Comparison of ENCODE assay signal across 16 mouse cellular contexts in the genomic region with DNA sequence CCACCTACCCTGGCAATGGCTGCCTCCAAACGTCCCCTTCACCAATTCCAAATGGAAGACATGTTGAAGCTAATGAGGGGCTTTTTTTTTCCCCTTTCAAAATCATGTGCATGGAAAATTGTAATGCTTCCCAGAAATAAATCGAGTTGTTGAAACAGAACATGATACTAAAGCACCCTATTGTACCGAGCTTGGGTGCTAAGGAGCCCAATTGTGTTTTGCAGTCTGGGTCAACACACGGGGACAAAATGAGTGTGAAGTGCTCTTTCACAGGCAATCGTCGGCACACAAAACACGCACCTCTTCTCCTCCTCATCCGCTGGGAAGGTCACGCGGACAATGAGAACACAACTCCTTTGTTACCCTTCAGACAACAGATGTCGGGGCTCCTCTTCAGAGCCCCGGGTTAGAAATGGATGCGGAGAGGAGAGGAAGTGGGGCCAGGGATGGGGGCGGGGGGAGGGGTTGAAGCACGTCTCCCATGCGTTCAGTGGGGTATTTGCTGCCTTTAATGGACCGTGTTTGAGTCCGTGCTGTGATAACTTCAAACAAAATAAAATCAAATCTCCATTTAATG. TPM values are rescaled to one million over a fixed set of nuclear protein-coding genes. Genes with fewer than 3 reads are reported as not detected.
DNase-seq lines count a peak whose midpoint lies in the region; ATAC-seq and TF ChIP-seq lines count a peak whose summit lies in the region.
"Had no signal": no experiment of that assay in that cellular context is flagged by ENCODE, and none has a peak within 500 bp of the region (broad histone marks: within the 10 kb centered on the region; RNA-seq: fewer than 3 reads in every experiment).

No protein-coding gene starts in this region.

- no peak overlapping the region for H3K4me3 ChIP-seq in forebrain, embryonic 11.5 days (ENCODE audit: low read depth, low read length)
- peak overlapping the region; percentile 28 for H3K4me3 ChIP-seq in hindbrain, embryonic 15.5 days
- H3K4me3 ChIP-seq: limb, embryonic 15.5 days; lung, embryonic 15.5 days had no signal

- no peaks in the 10 kb centered on the region for H3K36me3 ChIP-seq in forebrain, embryonic 11.5 days (ENCODE audit: control insufficient read depth, insufficient read depth, low read length)
- no peaks in the 10 kb centered on the region for H3K36me3 ChIP-seq in hindbrain, embryonic 15.5 days
- H3K36me3 ChIP-seq: limb, embryonic 15.5 days; lung, embryonic 15.5 days had no signal

- H3K4me1 ChIP-seq in forebrain, embryonic 11.5 days (replicated peaks; ENCODE audit: control insufficient read depth, insufficient read depth, low read length): no peaks in the 10 kb centered on the region; the same call in 1 of the 2 replicates
- H3K4me1 ChIP-seq in hindbrain, embryonic 15.5 days (replicated peaks): peaks cover 7% of the 10 kb centered on the region
- H3K4me1 ChIP-seq: limb, embryonic 15.5 days; lung, embryonic 15.5 days had no signal

- no peaks in the 10 kb centered on the region for H3K27me3 ChIP-seq in forebrain, embryonic 11.5 days (ENCODE audit: control insufficient read depth, insufficient read depth, low read length)
- H3K27me3 ChIP-seq in hindbrain, embryonic 15.5 days: no peaks in the 10 kb centered on the region
- H3K27me3 ChIP-seq: limb, embryonic 15.5 days; lung, embryonic 15.5 days had no signal

- H3K9me3 ChIP-seq in forebrain, embryonic 11.5 days (ENCODE audit: control insufficient read depth, low read length): no peaks in the 10 kb centered on the region
- no peaks in the 10 kb centered on the region for H3K9me3 ChIP-seq in hindbrain, embryonic 15.5 days
- H3K9me3 ChIP-seq: limb, embryonic 15.5 days; lung, embryonic 15.5 days had no signal

- ATAC-seq in forebrain, embryonic 11.5 days (replicated peaks; ENCODE audit: low FRiP score): 0 out of 2 replicates have a peak, but pooled peaks have one; percentile 12
- no peak for ATAC-seq in hindbrain, embryonic 15.5 days (ENCODE audit: low FRiP score, low read depth)
- ATAC-seq in megakaryocyte progenitor cell, adult 5-6 weeks (replicated peaks; ENCODE audit: poor library complexity): no peak
- ATAC-seq in cerebellum, adult (ENCODE audit: insufficient number of reproducible peaks, low FRiP score, low TSS enrichment): no peak

- intact Hi-C loops in gastrocnemius, postnatal 36 days (cut with DNase I): no loop called here

- peak overlapping the region; percentile 24 for H3K4me2 ChIP-seq in forebrain, embryonic 11.5 days (ENCODE audit: low read depth, low read length, severe bottlenecking)
- H3K4me2 ChIP-seq in hindbrain, embryonic 15.5 days: peak overlapping the region; percentile 53
- H3K4me2 ChIP-seq: limb, embryonic 15.5 days; lung, embryonic 15.5 days had no signal

- peak; percentile 71 for DNase-seq in brain, embryonic 14.5 days (ENCODE audit: low read depth)
- DNase-seq in forebrain, embryonic 11.5 days (ENCODE audit: low spot score): no peak
- peak; percentile 31 for DNase-seq in neural tube, embryonic 10.5 days (ENCODE audit: extremely low spot score, low spot score)
- no peak for DNase-seq in cerebellum, postnatal 14 days
- DNase-seq in gastrocnemius, postnatal 36 days: no peak
- DNase-seq: B cell, adult 2 months; heart, postnatal 4 days; thymus, postnatal 25 days had no signal

- TF ChIP-seq CTCF in brain, embryonic 14.5 days (IDR thresholded peaks at IDR 0.05; ENCODE audit: borderline replicate concordance, extremely low read depth, insufficient read depth, insufficient read length): no peak

- no peak overlapping the region for H3K9ac ChIP-seq in forebrain, embryonic 11.5 days (ENCODE audit: low read length)
- H3K9ac ChIP-seq in hindbrain, embryonic 15.5 days: no peak overlapping the region
- H3K9ac ChIP-seq: limb, embryonic 15.5 days; lung, embryonic 15.5 days had no signal

- WGBS in forebrain, embryonic 11.5 days: 37% methylated on average over 18 of the region's 18 CpGs
- WGBS in hindbrain, embryonic 15.5 days: 15% methylated on average over 18 of the region's 18 CpGs

- H3K27ac ChIP-seq in forebrain, embryonic 11.5 days (ENCODE audit: low read depth, low read length): no peak overlapping the region
- no peak overlapping the region for H3K27ac ChIP-seq in hindbrain, embryonic 15.5 days (replicated peaks)
- H3K27ac ChIP-seq: limb, embryonic 15.5 days; lung, embryonic 15.5 days had no signal

- TF ChIP-seq POLR2A in brain, embryonic 14.5 days (IDR thresholded peaks at IDR 0.05; ENCODE audit: borderline replicate concordance, extremely low read depth, insufficient read depth, insufficient read length, poor library complexity, severe bottlenecking): no peak

RNA-seq across cellular contexts. Expression of gene Jhy, which starts 14.8 kb away (rescaled TPM):
- polyA plus RNA-seq in brain, embryonic 14.5 days (2012; rRNA removed): 0.39 and 1.1 TPM in 2 replicates
- polyA plus RNA-seq in forebrain, embryonic 11.5 days (2014; fragmentation: Nextera tagmentation; extraction: Ambion mirVana): 0.67 TPM in 1 of 2 replicates, not detected in the other
- polyA plus RNA-seq in hindbrain, embryonic 15.5 days (2015; fragmentation: Nextera tagmentation; extraction: Ambion mirVana): 1.2 and 1.3 TPM in 2 replicates
- total RNA-seq in megakaryocyte progenitor cell, adult 5-6 weeks (2015): not detected in 2 replicates
- not detected in 2 replicates for total RNA-seq in megakaryocyte progenitor cell, adult 5-6 weeks (2017)
- not detected for total RNA-seq in gastrocnemius, postnatal 36 days (2021)
- total RNA-seq: heart, adult 8-10 months; heart, postnatal 4 days; MEL had no signal
- polyA plus RNA-seq: limb, embryonic 15.5 days had no signal

RNA-seq across cellular contexts. Expression of gene Crtam, which starts 55.3 kb away (rescaled TPM):
- polyA plus RNA-seq in brain, embryonic 14.5 days (2012; rRNA removed): 0.03 and 0.04 TPM in 2 replicates
- polyA plus RNA-seq in forebrain, embryonic 11.5 days (2014; fragmentation: Nextera tagmentation; extraction: Ambion mirVana): not detected in 2 replicates
- polyA plus RNA-seq in hindbrain, embryonic 15.5 days (2015; fragmentation: Nextera tagmentation; extraction: Ambion mirVana): 0.14 and 0.27 TPM in 2 replicates
- total RNA-seq in megakaryocyte progenitor cell, adult 5-6 weeks (2015): not detected in 2 replicates
- not detected in 2 replicates for total RNA-seq in megakaryocyte progenitor cell, adult 5-6 weeks (2017)
- total RNA-seq in gastrocnemius, postnatal 36 days (2021): not detected
- total RNA-seq: heart, adult 8-10 months; left cerebral cortex, adult 18-20 months; MEL had no signal
- polyA plus RNA-seq: lung, embryonic 15.5 days had no signal

Comparison
In these comparisons a context has a peak if more than half of its experiments do, and no peak if none do; other contexts are left out.
1. DNase-seq: peak in brain, embryonic 14.5 days (single experiment) and neural tube, embryonic 10.5 days (single experiment); none in forebrain, embryonic 11.5 days (single experiment), cerebellum, postnatal 14 days (0 of 2) and gastrocnemius, postnatal 36 days (0 of 2).